Mouse (Mus musculus) midbrain, embryonic 13.5 days (tissue): Measurements from ENCODE around the gene Clpx. TPM values are rescaled to one million over a fixed set of nuclear protein-coding genes. Genes with fewer than 3 reads are reported as not detected.

Experiments
- ATAC-seq: fragments of 200-750 bp; cut with Nextera tagmentation; 2 replicates; pipeline ENCODE4 v1.8.0; 2017; ENCODE audit warnings: mild to moderate bottlenecking, moderate TSS enrichment, moderate library complexity
- H3K27ac ChIP-seq: fragments of 300-500 bp; sonication (generic); 2 replicates; pipeline ENCODE4 v1.5.1; 2015; ENCODE audit warnings: inconsistent platforms, mild to moderate bottlenecking, moderate library complexity
- H3K27me3 ChIP-seq: fragments of 300-500 bp; sonication (generic); 2 replicates; pipeline ENCODE4 v1.6.1; 2015; ENCODE audit warnings: mild to moderate bottlenecking, inconsistent platforms
- H3K36me3 ChIP-seq: fragments of 300-500 bp; sonication (generic); 2 replicates; pipeline ENCODE4 v1.6.1; 2015; ENCODE audit warnings: mild to moderate bottlenecking, inconsistent platforms
- H3K4me1 ChIP-seq: fragments of 300-500 bp; sonication (generic); replicated peaks from 2 replicates; pipeline ENCODE4 v1.6.1; 2015; ENCODE audit warnings: inconsistent platforms
- H3K4me2 ChIP-seq: fragments of 300-500 bp; sonication (generic); replicated peaks from 2 replicates; pipeline ENCODE4 v1.6.1; 2015; ENCODE audit warnings: moderate library complexity, mild to moderate bottlenecking, inconsistent platforms
- H3K4me3 ChIP-seq: fragments of 300-500 bp; sonication (generic); replicated peaks from 2 replicates; pipeline ENCODE4 v1.5.1; 2015; ENCODE audit warnings: mild to moderate bottlenecking, inconsistent platforms
- H3K9ac ChIP-seq: fragments of 300-500 bp; sonication (generic); replicated peaks from 2 replicates; pipeline ENCODE4 v1.6.1; 2015; ENCODE audit warnings: mild to moderate bottlenecking, inconsistent platforms
- H3K9me3 ChIP-seq: fragments of 300-500 bp; sonication (generic); 2 replicates; pipeline ENCODE4 v1.6.1; 2016; ENCODE audit warnings: mild to moderate bottlenecking, inconsistent platforms
- WGBS: fragments of 180-500 bp; shearing (Covaris S2); methylation state at CpG from one replicate; pipeline ENCODE4 v1.1.7; 2015; 5-methylcytosine and 5-hydroxymethylcytosine counted together
- polyA plus RNA-seq: library from polyadenylated mRNA; unstranded; fragments of >200 nt; fragmentation: Nextera tagmentation; extraction: Ambion mirVana; gene quantifications from 2 replicates; pipeline ENCODE4 v1.2.1, GENCODE M21; 2015

The Clpx gene
- polyA plus RNA-seq, 1 experiment from 2014 or later: 42.5 TPM

- WGBS: 92% methylated on average over 2 of the region's 2 CpGs
Measured at GRCm38 (mm10) chr9:65356971-65357370, 62.9 kb downstream of the Clpx start.

DNA sequence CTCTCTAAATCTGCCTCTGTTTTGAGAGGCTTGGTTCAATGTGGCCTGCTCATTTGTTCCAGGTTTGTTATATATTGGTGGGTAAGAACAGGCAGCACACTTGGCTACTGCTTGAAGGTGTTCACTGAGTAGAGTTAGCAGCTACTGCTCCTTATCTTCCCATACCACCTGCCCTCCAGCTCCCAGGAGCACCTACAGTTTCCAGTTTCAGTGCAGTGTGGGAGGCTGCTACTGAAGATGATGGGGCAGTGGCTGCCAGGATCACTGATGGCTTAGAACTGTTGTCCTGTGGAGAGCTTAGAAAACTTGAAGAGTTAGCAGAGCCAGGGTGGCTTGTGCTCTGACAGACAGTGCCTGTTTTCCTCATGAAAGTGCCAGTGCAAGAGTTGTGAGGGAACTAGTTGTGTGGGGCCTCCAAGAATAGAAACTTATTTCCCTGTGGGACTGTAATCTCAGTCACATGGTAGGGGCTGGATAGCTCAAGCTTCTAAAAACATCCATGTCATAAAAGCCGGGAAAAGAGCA is 65.0 kb downstream of the Clpx start:
- Histone ChIP-seq H3K36me3 (peaks cover 77% of the 10 kb centered on the region), H3K9ac (no peak overlapping the region), H3K27ac (no peak overlapping the region), H3K4me1 (no peaks in the 10 kb centered on the region), H3K4me3 (no peak overlapping the region), H3K27me3 (no peaks in the 10 kb centered on the region), H3K4me2 (no peak overlapping the region), H3K9me3 (no peaks in the 10 kb centered on the region)
- 98% methylated on average over 1 of the region's 1 CpGs for WGBS
- no peak for ATAC-seq

More at GRCm38 (mm10) chr9:65356971-65357370, 62.9 kb downstream of the Clpx start:
- no peak overlapping the region for H3K4me2 ChIP-seq
- no peak overlapping the region for H3K9ac ChIP-seq
- no peak for ATAC-seq
- no peaks in the 10 kb centered on the region for H3K9me3 ChIP-seq
- no peaks in the 10 kb centered on the region for H3K27me3 ChIP-seq
- H3K4me3 ChIP-seq: no peak overlapping the region
- H3K36me3 ChIP-seq: peaks cover 73% of the 10 kb centered on the region
- no peak overlapping the region for H3K27ac ChIP-seq
- H3K4me1 ChIP-seq: no peaks in the 10 kb centered on the region

DNA sequence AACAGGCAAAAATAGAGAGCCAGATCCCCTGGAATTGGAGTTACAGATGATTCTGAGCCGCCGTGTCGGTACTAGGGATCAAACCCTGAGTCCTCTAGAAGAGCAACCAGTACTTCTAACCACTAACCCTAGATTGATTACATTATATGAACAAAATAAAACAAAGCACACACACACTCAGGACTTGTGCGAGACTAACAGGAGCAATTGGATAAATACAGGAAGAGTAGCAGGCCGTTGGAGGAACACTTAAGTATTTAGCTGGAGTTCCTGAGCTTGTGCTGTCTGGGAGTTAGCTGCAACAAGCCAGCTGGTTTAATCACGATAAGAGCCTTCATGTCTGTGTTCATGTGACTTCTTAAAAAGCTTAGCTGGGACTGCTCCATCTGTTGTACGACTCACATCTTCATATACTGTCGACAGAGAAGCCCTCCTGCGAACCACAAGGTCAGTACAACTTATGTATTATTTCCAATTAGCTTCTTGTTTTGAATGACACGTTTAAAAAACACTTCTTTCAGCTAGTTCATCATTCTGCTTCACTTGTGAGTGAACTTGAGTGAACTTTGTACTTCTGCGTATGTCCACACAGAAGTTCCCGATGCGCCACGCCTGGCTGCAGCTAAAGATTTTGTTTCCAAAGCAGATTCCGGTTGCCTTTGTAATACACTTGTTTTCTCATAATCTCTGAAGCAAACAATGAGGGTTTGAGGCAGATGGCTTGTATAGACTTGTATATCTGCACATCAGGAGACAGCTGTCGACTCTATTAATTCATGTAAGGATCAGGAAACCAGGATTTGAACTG is 66.8 kb downstream of the Clpx start, which contains the start of gene Ubap1l:
Ubap1l (plus strand) TSS at position 401 of the 808 bp plus-strand sequence.
- Histone ChIP-seq H3K27ac (no peak within 1 kb of the TSS), H3K4me3 (no peak within 1 kb of the TSS), H3K9ac (no peak within 1 kb of the TSS), H3K9me3 (no peaks in the 10 kb centered on the region), H3K36me3 (peaks cover 65% of the 10 kb centered on the region), H3K4me1 (no peaks in the 10 kb centered on the region), H3K27me3 (no peaks in the 10 kb centered on the region), H3K4me2 (no peak within 1 kb of the TSS)
- no peak for ATAC-seq
- WGBS: 88% methylated on average over 16 of the region's 16 CpGs

DNA sequence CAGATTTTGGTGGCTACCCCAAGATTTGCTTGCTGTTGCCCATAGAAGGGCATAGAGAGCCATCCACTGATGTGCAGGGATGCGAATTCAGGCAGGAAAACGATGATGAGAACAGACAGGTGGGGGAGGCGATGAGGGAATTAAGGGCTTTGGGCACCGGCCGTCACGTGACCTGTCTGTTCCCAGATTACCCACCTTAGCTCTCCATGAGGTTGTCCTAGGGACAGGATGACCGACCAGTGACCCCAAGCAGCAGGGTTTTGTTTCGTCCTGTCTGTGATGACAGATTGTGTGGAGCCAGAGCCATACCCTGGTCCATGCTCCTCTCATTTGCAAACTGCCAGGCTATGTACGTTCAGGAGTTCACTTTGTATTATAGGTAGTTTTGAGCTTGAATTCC is 69.6 kb downstream of the Clpx start:
- Histone ChIP-seq H3K27ac (no peak overlapping the region), H3K9ac (no peak overlapping the region), H3K27me3 (no peaks in the 10 kb centered on the region), H3K9me3 (no peaks in the 10 kb centered on the region), H3K4me1 (0 out of 2 replicates have a peak, but pooled peaks cover 5% of the 10 kb centered on the region), H3K4me3 (no peak overlapping the region), H3K4me2 (no peak overlapping the region), H3K36me3 (peaks cover 43% of the 10 kb centered on the region)
- no peak for ATAC-seq
- 75% methylated on average over 9 of the region's 9 CpGs for WGBS

GRCm38 (mm10) chr9:65365721-65366120 is 71.7 kb downstream of the Clpx start:
- H3K4me2 ChIP-seq: no peak overlapping the region
- no peak overlapping the region for H3K4me3 ChIP-seq
- no peak for ATAC-seq
- H3K4me1 ChIP-seq: 0 out of 2 replicates have a peak, but pooled peaks cover 5% of the 10 kb centered on the region
- H3K27ac ChIP-seq: no peak overlapping the region
- H3K36me3 ChIP-seq: peaks cover 33% of the 10 kb centered on the region
- H3K9ac ChIP-seq: no peak overlapping the region
- H3K9me3 ChIP-seq: no peaks in the 10 kb centered on the region
- H3K27me3 ChIP-seq: no peaks in the 10 kb centered on the region
- WGBS: 91% methylated on average over 7 of the region's 7 CpGs

DNA sequence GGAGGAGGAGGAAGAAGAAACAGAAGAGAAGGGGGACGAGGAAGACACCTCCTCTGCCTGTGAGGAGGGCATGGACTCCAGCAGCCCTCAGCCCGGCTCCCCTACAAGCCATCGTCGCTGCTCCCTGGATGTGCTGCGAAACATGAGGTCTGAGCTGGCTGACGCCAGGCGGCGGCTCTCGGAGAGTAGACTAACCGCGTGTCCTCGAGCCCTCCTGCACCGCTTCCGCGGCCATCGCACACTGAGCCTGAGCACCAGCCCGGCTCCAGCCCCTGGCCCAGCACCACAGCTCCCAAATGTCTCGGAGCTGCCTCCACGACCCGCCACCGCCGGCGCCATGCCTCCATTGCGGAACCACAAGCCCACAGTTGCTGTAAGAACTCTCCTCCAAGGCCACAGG is 77.7 kb downstream of the Clpx start:
- Histone ChIP-seq H3K4me3 (no peak overlapping the region), H3K9me3 (no peaks in the 10 kb centered on the region), H3K9ac (no peak overlapping the region), H3K4me1 (0 out of 2 replicates have a peak, but pooled peaks cover 5% of the 10 kb centered on the region), H3K27ac (no peak overlapping the region), H3K36me3 (peaks cover 42% of the 10 kb centered on the region), H3K27me3 (no peaks in the 10 kb centered on the region), H3K4me2 (no peak overlapping the region)
- WGBS: 77% methylated on average over 24 of the region's 24 CpGs
- ATAC-seq: no peak

DNA sequence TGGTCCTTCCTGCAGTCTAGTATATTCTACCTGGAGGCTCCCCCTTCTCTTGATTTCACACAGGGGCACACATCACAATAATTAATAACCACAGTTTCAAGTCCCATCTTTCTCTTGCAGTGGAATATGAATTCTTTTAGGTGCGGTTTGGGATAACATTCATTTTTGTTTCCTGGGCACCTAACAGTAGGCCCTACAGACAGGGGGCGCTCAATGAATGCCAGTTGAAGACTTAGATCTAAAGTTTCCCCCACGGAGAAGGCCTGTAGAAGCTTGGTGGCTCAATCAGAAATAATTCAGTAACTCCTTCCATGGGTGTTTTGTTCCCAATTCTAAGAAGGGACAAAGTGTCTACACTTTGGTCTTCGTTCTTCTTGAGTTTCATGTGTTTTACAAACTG is 78.4 kb downstream of the Clpx start:
- WGBS: 78% methylated on average over 4 of the region's 4 CpGs

DNA sequence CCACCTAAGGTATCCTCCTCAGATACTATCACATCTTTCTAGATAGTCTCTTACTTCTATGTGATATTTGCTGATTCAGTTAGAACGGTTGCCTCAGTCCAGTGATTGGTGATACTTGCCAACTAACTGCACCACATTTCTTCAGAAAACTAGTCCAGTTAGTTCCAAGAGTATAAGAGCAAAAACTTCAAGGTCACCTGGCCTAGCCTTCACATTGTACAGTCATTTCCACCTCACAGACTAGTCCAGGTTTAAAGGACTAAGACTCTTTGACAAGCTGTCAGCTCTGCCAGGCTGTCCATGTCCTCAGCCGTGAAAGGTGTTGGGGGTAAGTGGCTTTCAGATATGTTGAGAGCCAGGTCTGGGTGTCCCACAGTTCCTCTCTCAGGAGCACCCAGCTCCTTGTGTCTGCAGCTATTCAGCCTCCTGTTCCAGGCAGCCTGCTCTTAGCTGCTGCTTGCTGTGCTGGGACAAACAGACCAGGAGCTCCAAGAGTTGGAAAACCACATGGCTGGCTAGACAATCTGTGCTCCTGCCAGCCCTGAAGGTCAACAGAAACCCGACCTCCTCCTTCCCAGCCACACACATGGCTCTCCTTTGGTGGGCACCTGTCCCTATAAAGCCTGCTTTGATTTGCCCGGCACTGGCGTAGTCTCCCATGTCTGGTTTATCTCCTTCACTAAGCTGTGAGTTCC is 80.6 kb downstream of the Clpx start:
- Histone ChIP-seq H3K36me3 (peaks cover 53% of the 10 kb centered on the region), H3K9me3 (no peaks in the 10 kb centered on the region), H3K27me3 (no peaks in the 10 kb centered on the region), H3K4me2 (no peak overlapping the region), H3K9ac (no peak overlapping the region), H3K27ac (no peak overlapping the region), H3K4me1 (no peaks in the 10 kb centered on the region), H3K4me3 (no peak overlapping the region)
- no peak for ATAC-seq
- 83% methylated on average over 5 of the region's 5 CpGs for WGBS

More for the DNA sequence above, 78.4 kb downstream of the Clpx start:
- Histone ChIP-seq H3K36me3 (peaks cover 49% of the 10 kb centered on the region), H3K27ac (no peak overlapping the region), H3K9me3 (no peaks in the 10 kb centered on the region), H3K9ac (no peak overlapping the region), H3K4me1 (no peaks in the 10 kb centered on the region), H3K27me3 (no peaks in the 10 kb centered on the region), H3K4me3 (no peak overlapping the region), H3K4me2 (no peak overlapping the region)
- ATAC-seq: no peak

DNA sequence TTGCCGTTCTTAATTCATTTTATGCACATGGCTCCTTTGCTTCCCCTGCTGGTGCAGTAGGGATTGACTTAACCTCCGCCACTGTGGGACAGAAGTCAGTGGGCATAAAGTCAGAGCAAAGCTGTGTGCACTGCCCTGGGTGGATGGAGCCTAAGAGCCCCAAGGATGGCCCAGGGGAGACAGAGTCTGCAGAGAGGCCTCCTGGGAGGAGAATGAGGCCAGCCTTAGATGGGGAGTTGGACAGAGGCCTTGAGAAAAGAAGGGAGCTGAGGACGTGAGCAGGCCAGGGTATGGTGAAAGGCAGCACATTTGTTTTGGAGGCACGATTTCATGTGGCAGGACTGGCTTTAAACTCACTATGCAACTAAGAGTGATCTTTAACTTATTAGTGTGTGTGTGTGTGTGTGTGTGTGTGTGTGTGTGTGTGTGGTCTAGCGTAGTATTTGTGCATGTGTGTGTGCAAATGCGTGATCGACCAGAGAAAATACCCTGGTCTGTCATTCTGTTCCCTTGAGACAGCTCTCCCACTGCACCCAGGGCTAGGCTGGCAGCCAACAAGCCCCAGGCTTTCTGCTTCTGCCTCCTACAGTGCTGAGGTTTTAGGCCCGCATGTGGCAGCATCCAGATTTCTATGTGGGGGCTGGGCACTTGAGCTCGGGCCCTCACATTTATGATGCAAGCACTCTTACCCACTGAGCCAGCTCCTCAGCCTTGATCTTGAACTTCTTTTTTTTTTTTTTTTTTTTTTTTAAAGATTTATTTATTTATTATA is 81.3 kb downstream of the Clpx start:
- Histone ChIP-seq H3K36me3 (peaks cover 53% of the 10 kb centered on the region), H3K27me3 (no peaks in the 10 kb centered on the region), H3K27ac (no peak overlapping the region), H3K4me1 (no peaks in the 10 kb centered on the region), H3K9ac (no peak overlapping the region), H3K4me2 (no peak overlapping the region), H3K9me3 (no peaks in the 10 kb centered on the region), H3K4me3 (no peak overlapping the region)
- WGBS: 88% methylated on average over 9 of the region's 9 CpGs
- ATAC-seq: no peak
